Mouse (Mus musculus): ENCODE measurements around the gene 2310003L06Rik.

DNA sequence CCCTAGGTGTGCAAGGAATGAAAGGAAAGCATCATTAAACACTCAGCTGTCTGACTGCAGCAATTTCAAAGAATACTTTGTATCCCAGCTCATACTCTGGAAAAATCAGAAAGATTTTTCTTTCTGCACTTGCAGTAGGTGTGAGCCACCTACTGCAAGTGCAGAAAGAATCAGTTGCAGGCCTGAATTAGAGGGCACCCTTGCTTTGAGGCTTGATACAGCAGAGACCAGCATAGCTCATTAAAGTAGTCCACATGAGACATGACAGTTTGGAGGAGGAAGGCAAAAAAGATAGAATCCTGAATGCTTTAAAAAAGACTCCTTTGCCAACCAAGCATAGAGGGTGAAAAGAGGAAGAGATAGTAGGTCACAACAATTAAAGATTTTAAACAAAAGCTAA, 26.7 kb upstream of the 2310003L06Rik start:
- no peak for TF ChIP-seq CTCF (IDR thresholded peaks at IDR 0.05; ENCODE audit: low read depth)
- no peak for TF ChIP-seq EP300 (IDR thresholded peaks at IDR 0.05; ENCODE audit: low read depth)

Data from liver, embryonic 14.5 days (tissue).